Mouse (Mus musculus) myocyte (in vitro differentiated cells): Measurements from ENCODE around the gene Scarf2.

Experiments
- E2F4 ChIP-seq: IDR thresholded peaks from one replicate; pipeline ENCODE4 v1.6.1; 2011; ENCODE audit warnings: mild to moderate bottlenecking, control low read depth, moderate library complexity; ENCODE audit not compliant: insufficient read depth
- MAX ChIP-seq: IDR thresholded peaks from one replicate; pipeline ENCODE4 v1.6.1; 2011; ENCODE audit warnings: low read depth, mild to moderate bottlenecking, control low read depth
- POLR2A ChIP-seq: IDR thresholded peaks from one replicate; pipeline ENCODE4 v1.6.1; 2011; ENCODE audit warnings: low read depth, mild to moderate bottlenecking, control low read depth, moderate library complexity; ENCODE audit not compliant: insufficient read length

GRCm38 (mm10) chr16:17801777-17802455, 4.8 kb downstream of the Scarf2 start:
- no peak for TF ChIP-seq POLR2A
- TF ChIP-seq E2F4, result no peak
- no peak for TF ChIP-seq MAX
